Mouse (Mus musculus): Measurements from ENCODE around the gene Plekhb1. TPM values are rescaled to one million over a fixed set of nuclear protein-coding genes. Genes with fewer than 3 reads are reported as not detected.

The Plekhb1 gene
- polyA plus RNA-seq, 1 experiment = 9.7 TPM

GRCm38 (mm10) chr7:100654441-100654840 lies 7.8 kb downstream of the Plekhb1 start:
- TF ChIP-seq POLR2A (IDR thresholded peaks at IDR 0.05; ENCODE audit: borderline replicate concordance, extremely low read depth, insufficient read depth, insufficient read length, poor library complexity, severe bottlenecking) = no peak
- no peak for TF ChIP-seq CTCF (IDR thresholded peaks at IDR 0.05; ENCODE audit: borderline replicate concordance, extremely low read depth, insufficient read depth, insufficient read length)

GRCm38 (mm10) chr7:100653480-100654266 lies 8.5 kb downstream of the Plekhb1 start:
- peak; percentile 84 for DNase-seq (ENCODE audit: low read depth)
- TF ChIP-seq POLR2A (IDR thresholded peaks at IDR 0.05; ENCODE audit: borderline replicate concordance, extremely low read depth, insufficient read depth, insufficient read length, poor library complexity, severe bottlenecking) = no peak
- TF ChIP-seq CTCF (IDR thresholded peaks at IDR 0.05; ENCODE audit: borderline replicate concordance, extremely low read depth, insufficient read depth, insufficient read length) = no peak

More at GRCm38 (mm10) chr7:100654441-100654840, 7.8 kb downstream of the Plekhb1 start:
- DNase-seq (ENCODE audit: low read depth) = no peak

- no peak for TF ChIP-seq CTCF (IDR thresholded peaks at IDR 0.05; ENCODE audit: borderline replicate concordance, extremely low read depth, insufficient read depth, insufficient read length)
- no peak for TF ChIP-seq POLR2A (IDR thresholded peaks at IDR 0.05; ENCODE audit: borderline replicate concordance, extremely low read depth, insufficient read depth, insufficient read length, poor library complexity, severe bottlenecking)
- no peak for DNase-seq (ENCODE audit: low read depth)
Observed at GRCm38 (mm10) chr7:100651011-100651410, 11.2 kb downstream of the Plekhb1 start.

- DNase-seq (ENCODE audit: low read depth) = no peak
- TF ChIP-seq POLR2A (IDR thresholded peaks at IDR 0.05; ENCODE audit: borderline replicate concordance, extremely low read depth, insufficient read depth, insufficient read length, poor library complexity, severe bottlenecking) (no peak), CTCF (IDR thresholded peaks at IDR 0.05; ENCODE audit: borderline replicate concordance, extremely low read depth, insufficient read depth, insufficient read length) (no peak)
Observed at GRCm38 (mm10) chr7:100650421-100650820, 11.8 kb downstream of the Plekhb1 start.

GRCm38 (mm10) chr7:100649826-100650225 lies 12.4 kb downstream of the Plekhb1 start:
- no peak for DNase-seq (ENCODE audit: low read depth)
- TF ChIP-seq POLR2A (IDR thresholded peaks at IDR 0.05; ENCODE audit: borderline replicate concordance, extremely low read depth, insufficient read depth, insufficient read length, poor library complexity, severe bottlenecking) (no peak), CTCF (IDR thresholded peaks at IDR 0.05; ENCODE audit: borderline replicate concordance, extremely low read depth, insufficient read depth, insufficient read length) (no peak)

GRCm38 (mm10) chr7:100649095-100649494 lies 13.1 kb downstream of the Plekhb1 start:
- no peak for DNase-seq (ENCODE audit: low read depth)
- TF ChIP-seq CTCF (IDR thresholded peaks at IDR 0.05; ENCODE audit: borderline replicate concordance, extremely low read depth, insufficient read depth, insufficient read length) = no peak
- no peak for TF ChIP-seq POLR2A (IDR thresholded peaks at IDR 0.05; ENCODE audit: borderline replicate concordance, extremely low read depth, insufficient read depth, insufficient read length, poor library complexity, severe bottlenecking)

GRCm38 (mm10) chr7:100645147-100645546 lies 17.1 kb downstream of the Plekhb1 start:
- DNase-seq (ENCODE audit: low read depth) = peak; percentile 64
- TF ChIP-seq POLR2A (IDR thresholded peaks at IDR 0.05; ENCODE audit: borderline replicate concordance, extremely low read depth, insufficient read depth, insufficient read length, poor library complexity, severe bottlenecking) (no peak), CTCF (IDR thresholded peaks at IDR 0.05; ENCODE audit: borderline replicate concordance, extremely low read depth, insufficient read depth, insufficient read length) (peak; percentile 66; the same call in 1 of the 2 replicates)

GRCm38 (mm10) chr7:100642413-100642812 lies 19.8 kb downstream of the Plekhb1 start:
- no peak for DNase-seq (ENCODE audit: low read depth)
- TF ChIP-seq CTCF (IDR thresholded peaks at IDR 0.05; ENCODE audit: borderline replicate concordance, extremely low read depth, insufficient read depth, insufficient read length) (no peak), POLR2A (IDR thresholded peaks at IDR 0.05; ENCODE audit: borderline replicate concordance, extremely low read depth, insufficient read depth, insufficient read length, poor library complexity, severe bottlenecking) (no peak)

- DNase-seq (ENCODE audit: low read depth) = peak; percentile 67
- peak; percentile 63 for TF ChIP-seq CTCF (IDR thresholded peaks at IDR 0.05; ENCODE audit: borderline replicate concordance, extremely low read depth, insufficient read depth, insufficient read length)
- TF ChIP-seq POLR2A (IDR thresholded peaks at IDR 0.05; ENCODE audit: borderline replicate concordance, extremely low read depth, insufficient read depth, insufficient read length, poor library complexity, severe bottlenecking) = no peak
Observed at GRCm38 (mm10) chr7:100637657-100638056, 24.6 kb downstream of the Plekhb1 start.

GRCm38 (mm10) chr7:100624538-100624937 lies 37.7 kb downstream of the Plekhb1 start:
- no peak for TF ChIP-seq CTCF (IDR thresholded peaks at IDR 0.05; ENCODE audit: borderline replicate concordance, extremely low read depth, insufficient read depth, insufficient read length)
- TF ChIP-seq POLR2A (IDR thresholded peaks at IDR 0.05; ENCODE audit: borderline replicate concordance, extremely low read depth, insufficient read depth, insufficient read length, poor library complexity, severe bottlenecking) = no peak
- no peak for DNase-seq (ENCODE audit: low read depth)

- TF ChIP-seq POLR2A (IDR thresholded peaks at IDR 0.05; ENCODE audit: borderline replicate concordance, extremely low read depth, insufficient read depth, insufficient read length, poor library complexity, severe bottlenecking) = no peak
- peak; percentile 34; the same call in 1 of the 2 replicates for TF ChIP-seq CTCF (IDR thresholded peaks at IDR 0.05; ENCODE audit: borderline replicate concordance, extremely low read depth, insufficient read depth, insufficient read length)
- DNase-seq (ENCODE audit: low read depth) = no peak
Observed at GRCm38 (mm10) chr7:100622277-100622676, 39.9 kb downstream of the Plekhb1 start.
